Mouse (Mus musculus) erythroblast, embryonic 14.5 days (primary cell): Measurements from ENCODE around the gene Spint1.

ENCODE experiments used
- GATA1 ChIP-seq: IDR thresholded peaks from 2 replicates; pipeline ENCODE4 v1.6.1; 2012; ENCODE audit warnings: low read length, inconsistent platforms, mixed read lengths
- TAL1 ChIP-seq: IDR thresholded peaks from 3 replicates; pipeline ENCODE4 v1.6.1; 2012; ENCODE audit warnings: low read length, inconsistent platforms, mixed read lengths

- no peak for TF ChIP-seq GATA1
- no peak for TF ChIP-seq TAL1
These were observed 17.8 kb downstream of the Spint1 start for GRCm38 (mm10) chr2:119254976-119255375.
